Mouse (Mus musculus) E14TG2a.4 (cell line): ENCODE measurements at regions not wholly inside any gene's neighbourhood (a gene's known extent, or its start where the extent isn't known, plus 50 kb on each side); places are given as distances from the start of the nearest gene placed in this dataset.
A peak's percentile ranks its signal among the peaks of the same experiment; 100 is the strongest.

ENCODE experiments used
- H3K27me3 ChIP-seq: 2 replicates; pipeline ENCODE4 v1.6.1; 2014; ENCODE audit warnings: low read length, control low read depth; ENCODE audit not compliant: insufficient read depth
- H3K36me3 ChIP-seq: 2 replicates; pipeline ENCODE4 v1.6.1; 2014; ENCODE audit warnings: low read length, control low read depth; ENCODE audit not compliant: insufficient read depth
- H3K4me1 ChIP-seq: replicated peaks from 2 replicates; pipeline ENCODE4 v1.6.1; 2014; ENCODE audit warnings: low read depth, low read length, control low read depth
- H3K4me3 ChIP-seq: replicated peaks from 2 replicates; pipeline ENCODE4 v1.5.1; 2014; ENCODE audit warnings: mild to moderate bottlenecking, low read length
- H3K9me3 ChIP-seq: 2 replicates; pipeline ENCODE4 v1.6.1; 2014; ENCODE audit warnings: low read length, control low read depth
- CTCF ChIP-seq: conservative IDR thresholded peaks from 2 replicates; pipeline ENCODE4 v1.5.1; 2014; ENCODE audit warnings: low read length
- NANOG ChIP-seq: IDR thresholded peaks from 2 replicates; pipeline ENCODE4 v1.6.1; 2014; ENCODE audit warnings: borderline replicate concordance, low read length, mixed read lengths
- POU5F1 ChIP-seq: IDR thresholded peaks from 2 replicates; pipeline ENCODE4 v1.6.1; 2014; ENCODE audit warnings: low read length, borderline replicate concordance

DNA sequence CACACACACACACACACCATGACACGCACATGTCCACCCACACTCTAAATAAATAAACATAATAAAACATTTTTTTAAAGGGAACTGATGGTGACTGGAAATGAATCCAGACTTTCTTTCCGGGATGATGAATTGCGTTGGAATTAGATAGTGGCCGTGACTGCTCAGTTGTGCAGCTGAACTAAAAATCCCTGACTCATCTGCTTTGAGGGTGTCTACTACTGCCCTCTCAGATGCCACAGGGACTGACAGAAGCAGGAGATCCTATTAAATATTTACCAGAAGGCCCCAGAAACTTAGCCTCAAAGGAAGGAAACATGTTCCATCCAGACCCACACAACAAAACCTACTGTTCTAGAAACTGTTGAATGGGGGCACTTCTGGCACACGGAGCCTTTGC is 65.7 kb downstream of the Polr2m start:
- no peaks in the 10 kb centered on the region for H3K4me1 ChIP-seq
- no peak overlapping the region for H3K4me3 ChIP-seq
- no peak for TF ChIP-seq CTCF
- TF ChIP-seq NANOG = no peak
- no peak for TF ChIP-seq POU5F1

DNA sequence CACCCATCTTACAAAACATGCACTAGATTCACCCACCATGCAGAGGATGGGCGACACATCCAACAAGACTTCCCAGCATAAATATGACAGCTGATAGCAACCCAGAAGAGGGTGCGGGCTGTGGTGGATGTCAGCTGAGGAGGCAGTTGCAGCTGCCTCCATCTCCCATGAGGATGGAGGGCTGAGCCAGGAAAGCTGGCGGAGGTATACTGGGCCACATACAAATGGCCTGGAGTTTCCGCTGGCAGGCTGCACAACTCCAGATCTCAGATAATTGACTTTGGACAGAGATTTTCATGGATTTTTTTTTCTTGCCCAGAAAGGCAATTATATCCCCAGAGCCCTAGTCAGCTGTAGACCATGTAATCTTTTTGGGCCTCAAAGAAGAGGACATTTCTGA is 67.2 kb downstream of the Polr2m start:
- Histone ChIP-seq H3K27me3 (no peaks in the 10 kb centered on the region), H3K4me3 (no peak overlapping the region), H3K4me1 (no peaks in the 10 kb centered on the region), H3K9me3 (peaks cover 21% of the 10 kb centered on the region), H3K36me3 (no peaks in the 10 kb centered on the region)
- TF ChIP-seq NANOG (no peak), POU5F1 (no peak)

More for the DNA sequence above, 65.7 kb downstream of the Polr2m start:
- no peaks in the 10 kb centered on the region for H3K36me3 ChIP-seq
- H3K9me3 ChIP-seq = peaks cover 17% of the 10 kb centered on the region
- H3K27me3 ChIP-seq = no peaks in the 10 kb centered on the region

DNA sequence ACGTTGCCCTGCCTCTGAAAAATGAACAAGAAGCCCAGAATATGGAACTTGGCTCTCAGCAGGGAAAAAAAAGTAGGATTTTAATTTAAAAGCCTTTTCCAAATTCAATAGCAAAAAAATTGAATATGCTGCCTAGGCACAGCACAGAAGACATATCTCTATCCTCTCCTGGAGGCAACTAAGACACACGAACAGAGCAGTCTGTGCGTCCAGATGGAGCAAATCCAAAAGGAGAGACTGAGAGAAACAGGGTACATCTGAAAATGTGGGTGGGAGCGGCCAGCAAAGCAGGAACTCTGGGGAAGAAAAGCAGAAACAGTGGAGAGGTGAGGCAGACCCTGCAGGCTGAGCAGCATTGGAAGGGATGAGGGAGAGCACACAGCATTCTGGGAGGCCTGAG is 68.5 kb downstream of the Polr2m start:
- Histone ChIP-seq H3K4me1 (no peaks in the 10 kb centered on the region), H3K27me3 (no peaks in the 10 kb centered on the region), H3K9me3 (peaks cover 34% of the 10 kb centered on the region), H3K4me3 (no peak overlapping the region), H3K36me3 (no peaks in the 10 kb centered on the region)
- no peak for TF ChIP-seq NANOG
- no peak for TF ChIP-seq POU5F1
- no peak for TF ChIP-seq CTCF

DNA sequence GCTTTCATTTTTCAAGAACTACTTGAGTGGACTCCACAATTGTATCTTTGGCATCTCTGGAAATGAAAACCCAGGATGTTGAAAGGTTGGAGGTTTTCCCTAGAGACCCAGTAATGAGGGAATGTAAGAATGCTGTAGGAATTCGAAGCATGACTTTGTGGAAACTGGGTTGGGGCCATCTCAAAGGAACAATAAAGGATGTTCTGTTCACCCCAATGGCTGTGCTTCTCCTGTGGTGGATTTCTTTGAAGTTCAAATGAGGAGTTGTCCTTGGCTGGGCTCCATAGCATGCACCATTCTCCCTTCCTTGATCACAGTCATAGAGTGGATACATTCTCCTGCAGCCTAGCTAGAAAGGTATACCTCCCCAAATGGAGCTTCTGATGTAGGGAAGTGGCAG is 74.6 kb downstream of the Polr2m start:
- no peak for TF ChIP-seq CTCF
- TF ChIP-seq POU5F1 = no peak
- no peak for TF ChIP-seq NANOG
- no peaks in the 10 kb centered on the region for H3K4me1 ChIP-seq
- H3K4me3 ChIP-seq = no peak overlapping the region

DNA sequence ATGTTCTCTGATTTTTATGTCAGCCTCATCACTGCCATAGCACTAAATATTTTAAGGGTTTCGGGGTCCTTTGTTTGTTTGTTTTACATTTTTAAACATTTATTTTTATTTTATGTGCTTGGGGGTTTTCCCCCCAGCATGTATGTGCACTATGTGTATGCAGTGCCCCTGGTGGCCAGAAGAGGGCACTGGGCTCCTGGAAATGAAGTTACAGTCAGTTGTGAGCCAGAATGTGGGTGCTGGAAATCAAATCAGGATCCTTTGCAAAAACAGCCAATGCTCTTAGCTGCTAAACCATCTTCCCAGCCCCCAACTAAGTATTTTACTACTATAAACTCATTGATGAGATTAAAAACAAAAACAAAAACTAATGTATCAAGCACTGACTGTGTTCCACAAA is 75.8 kb downstream of the Polr2m start:
- H3K4me1 ChIP-seq = no peaks in the 10 kb centered on the region
- H3K27me3 ChIP-seq = peaks cover 5% of the 10 kb centered on the region; the same call in 1 of the 2 replicates
- H3K36me3 ChIP-seq = no peaks in the 10 kb centered on the region
- TF ChIP-seq NANOG = no peak
- TF ChIP-seq CTCF = peak; percentile 45
- no peak overlapping the region for H3K4me3 ChIP-seq
- peaks cover 38% of the 10 kb centered on the region for H3K9me3 ChIP-seq

More for the DNA sequence above, 74.6 kb downstream of the Polr2m start:
- H3K27me3 ChIP-seq = peaks cover 5% of the 10 kb centered on the region; the same call in 1 of the 2 replicates
- peaks cover 38% of the 10 kb centered on the region for H3K9me3 ChIP-seq
- no peaks in the 10 kb centered on the region for H3K36me3 ChIP-seq

DNA sequence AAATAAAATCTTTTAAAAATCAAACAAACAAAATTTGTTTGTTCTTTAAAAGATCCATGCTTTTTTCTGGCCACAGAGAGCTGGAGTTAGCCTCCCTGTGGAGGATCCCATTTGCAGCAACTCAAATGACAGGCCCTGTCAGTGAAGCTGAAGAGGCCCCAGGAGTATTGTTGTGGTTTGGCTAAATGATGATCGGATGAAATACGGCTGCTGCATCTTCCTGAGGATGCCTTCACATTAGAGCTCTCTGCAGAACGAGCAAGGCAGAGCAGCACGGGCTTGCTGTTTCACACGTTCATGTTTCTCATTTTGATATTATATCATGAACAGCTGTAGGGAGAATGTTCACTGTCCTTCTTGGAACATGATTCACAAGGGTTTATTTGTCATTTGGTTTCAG is 76.8 kb downstream of the Polr2m start:
- TF ChIP-seq CTCF (no peak), NANOG (no peak), POU5F1 (no peak)
- peaks cover 6% of the 10 kb centered on the region; the same call in 1 of the 2 replicates for H3K27me3 ChIP-seq

DNA sequence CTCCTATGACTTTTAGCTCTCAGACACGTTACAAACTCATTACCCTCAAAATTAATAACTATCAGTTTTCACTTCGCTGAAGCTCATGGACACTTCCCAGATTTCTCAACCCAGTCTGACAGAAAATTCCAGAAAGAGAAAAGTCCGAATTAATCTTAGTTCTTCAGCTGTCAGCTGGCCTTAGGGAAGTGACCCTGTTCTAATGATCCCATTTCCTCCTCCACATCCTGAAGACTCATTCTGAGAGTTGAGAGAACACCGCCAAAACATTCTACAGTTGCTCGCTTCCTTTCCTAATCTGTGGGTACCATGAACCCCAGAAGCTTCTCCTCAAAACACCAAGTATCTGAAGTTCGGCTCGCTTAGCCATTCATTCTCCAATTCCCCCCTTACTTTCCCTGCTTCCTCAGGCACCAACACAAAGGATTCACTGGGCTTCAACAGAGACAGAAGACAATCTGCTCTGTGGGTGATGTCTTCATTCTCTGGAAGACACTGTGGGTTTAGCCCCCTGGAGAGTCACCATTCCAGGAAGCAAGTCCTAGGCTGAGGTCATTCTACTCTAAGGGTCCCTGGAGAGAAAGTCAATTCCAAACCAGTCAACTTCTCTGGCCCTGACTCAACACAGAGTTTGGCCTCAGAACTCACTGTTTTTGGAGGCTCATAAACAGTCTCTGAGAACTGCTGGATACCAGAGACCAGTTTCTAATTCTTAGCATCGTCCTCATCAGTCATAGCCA is 81.2 kb downstream of the Polr2m start:
- TF ChIP-seq POU5F1 = no peak
- no peak for TF ChIP-seq NANOG
- TF ChIP-seq CTCF = no peak
- H3K4me3 ChIP-seq = no peak overlapping the region
- H3K36me3 ChIP-seq = no peaks in the 10 kb centered on the region
- H3K27me3 ChIP-seq = peaks cover 35% of the 10 kb centered on the region
- H3K9me3 ChIP-seq = no peaks in the 10 kb centered on the region; the same call in 1 of the 2 replicates
- peaks cover 9% of the 10 kb centered on the region; the same call in 1 of the 2 replicates for H3K4me1 ChIP-seq

More for the DNA sequence above, 76.8 kb downstream of the Polr2m start:
- Histone ChIP-seq H3K4me1 (no peaks in the 10 kb centered on the region), H3K4me3 (no peak overlapping the region), H3K36me3 (no peaks in the 10 kb centered on the region), H3K9me3 (peaks cover 38% of the 10 kb centered on the region)

DNA sequence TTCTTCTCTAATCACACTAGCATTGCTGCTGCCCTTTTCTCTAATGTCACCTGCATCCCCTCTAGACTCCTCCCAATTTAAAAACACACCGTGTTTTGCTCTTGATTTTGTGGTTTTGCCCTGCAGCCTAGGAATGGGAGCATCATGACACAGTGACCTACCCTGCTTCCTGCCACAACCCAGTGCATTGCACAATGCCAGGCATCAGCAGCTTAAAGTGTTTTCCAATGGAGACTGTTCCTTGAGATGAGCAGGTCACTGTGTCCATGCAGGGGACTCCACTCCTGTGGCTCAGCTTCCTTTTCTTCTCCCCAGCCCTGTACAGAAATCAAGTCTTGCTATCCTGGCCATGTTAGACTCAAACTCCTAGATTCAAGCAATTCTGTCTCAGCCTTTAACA is 84.1 kb downstream of the Polr2m start:
- no peak for TF ChIP-seq CTCF
- TF ChIP-seq POU5F1 = no peak
- no peak for TF ChIP-seq NANOG
- peaks cover 55% of the 10 kb centered on the region for H3K27me3 ChIP-seq
- no peaks in the 10 kb centered on the region; the same call in 1 of the 2 replicates for H3K9me3 ChIP-seq
- H3K36me3 ChIP-seq = no peaks in the 10 kb centered on the region
- no peak overlapping the region for H3K4me3 ChIP-seq
- H3K4me1 ChIP-seq = peaks cover 9% of the 10 kb centered on the region; the same call in 1 of the 2 replicates
